Mouse (Mus musculus) forebrain, embryonic 11.5 days (tissue): ENCODE data around the gene Osbpl10. TPM values are rescaled to one million over a fixed set of nuclear protein-coding genes. Genes with fewer than 3 reads are reported as not detected.

ENCODE experiments used
- ATAC-seq: fragments of 200-750 bp; cut with Nextera tagmentation; replicated peaks from 2 replicates; pipeline ENCODE4 v1.8.0; 2017; ENCODE audit warnings: moderate TSS enrichment; ENCODE audit not compliant: low FRiP score
- DNase-seq: peaks from one replicate; pipeline ENCODE4 v3.0.0-alpha.2; 2017; ENCODE audit warnings: low spot score
- H3K27ac ChIP-seq: fragments of 300-500 bp; sonication (generic); 2 replicates; pipeline ENCODE4 v1.5.1; 2014; ENCODE audit warnings: low read depth, low read length
- H3K27me3 ChIP-seq: fragments of 300-500 bp; sonication (generic); 2 replicates; pipeline ENCODE4 v1.6.1; 2014; ENCODE audit warnings: mild to moderate bottlenecking, low read length, mixed read lengths; ENCODE audit not compliant: control insufficient read depth, insufficient read depth
- H3K36me3 ChIP-seq: fragments of 300-500 bp; sonication (generic); 2 replicates; pipeline ENCODE4 v1.6.1; 2014; ENCODE audit warnings: mild to moderate bottlenecking, low read length, moderate library complexity, mixed read lengths; ENCODE audit not compliant: control insufficient read depth, insufficient read depth
- H3K4me1 ChIP-seq: fragments of 300-500 bp; sonication (generic); replicated peaks from 2 replicates; pipeline ENCODE4 v1.6.1; 2014; ENCODE audit warnings: low read length, mixed read lengths; ENCODE audit not compliant: control insufficient read depth, insufficient read depth
- H3K4me2 ChIP-seq: fragments of 300-500 bp; sonication (generic); 2 replicates; pipeline ENCODE4 v1.6.1; 2014; ENCODE audit warnings: low read depth, mild to moderate bottlenecking, low read length, moderate library complexity, mixed read lengths; ENCODE audit not compliant: severe bottlenecking
- H3K4me3 ChIP-seq: fragments of 300-500 bp; sonication (generic); 2 replicates; pipeline ENCODE4 v1.5.1; 2014; ENCODE audit warnings: low read depth, low read length
- H3K9ac ChIP-seq: fragments of 300-500 bp; sonication (generic); 2 replicates; pipeline ENCODE4 v1.6.1; 2014; ENCODE audit warnings: low read length
- H3K9me3 ChIP-seq: fragments of 300-500 bp; sonication (generic); 2 replicates; pipeline ENCODE4 v1.6.1; 2016; ENCODE audit warnings: low read length, mixed read lengths; ENCODE audit not compliant: control insufficient read depth
- WGBS: fragments of 180-500 bp; shearing (Covaris S2); extraction: QIAGEN DNeasy Blood & Tissue Kit; methylation state at CpG from one replicate; pipeline ENCODE4 v1.1.7; 2014; 5-methylcytosine and 5-hydroxymethylcytosine counted together
- polyA plus RNA-seq: library from polyadenylated mRNA; unstranded; fragments of >200 nt; fragmentation: Nextera tagmentation; extraction: Ambion mirVana; gene quantifications from 2 replicates; pipeline ENCODE4 v1.2.1, GENCODE M21; 2014

Osbpl10 gene
- polyA plus RNA-seq, 1 experiment from 2014 or later: 1.0 TPM

- no peak overlapping the region for H3K4me2 ChIP-seq
- H3K9me3 ChIP-seq: no peaks in the 10 kb centered on the region
- no peak overlapping the region for H3K4me3 ChIP-seq
- DNase-seq (no peak), ATAC-seq (no peak; the same call in 1 of the 2 replicates)
- 94% methylated on average over 8 of the region's 8 CpGs for WGBS
- H3K9ac ChIP-seq: no peak overlapping the region
- 0 out of 2 replicates have a peak, but pooled peaks cover 2% of the 10 kb centered on the region for H3K4me1 ChIP-seq
- no peaks in the 10 kb centered on the region for H3K27me3 ChIP-seq
- no peaks in the 10 kb centered on the region for H3K36me3 ChIP-seq
- no peak overlapping the region for H3K27ac ChIP-seq
These were observed 76.9 kb downstream of the Osbpl10 start for GRCm38 (mm10) chr9:115055041-115055830.

- H3K4me1 ChIP-seq: 0 out of 2 replicates have a peak, but pooled peaks cover 2% of the 10 kb centered on the region
- no peak overlapping the region for H3K27ac ChIP-seq
- DNase-seq: no peak
- H3K9me3 ChIP-seq: no peaks in the 10 kb centered on the region
- H3K9ac ChIP-seq: no peak overlapping the region
- 62% methylated on average over 5 of the region's 5 CpGs for WGBS
- H3K27me3 ChIP-seq: no peaks in the 10 kb centered on the region
- ATAC-seq: no peak
- H3K4me2 ChIP-seq: no peak overlapping the region
- no peaks in the 10 kb centered on the region for H3K36me3 ChIP-seq
- H3K4me3 ChIP-seq: no peak overlapping the region
These were observed 80.4 kb downstream of the Osbpl10 start for GRCm38 (mm10) chr9:115058806-115059205.

DNA sequence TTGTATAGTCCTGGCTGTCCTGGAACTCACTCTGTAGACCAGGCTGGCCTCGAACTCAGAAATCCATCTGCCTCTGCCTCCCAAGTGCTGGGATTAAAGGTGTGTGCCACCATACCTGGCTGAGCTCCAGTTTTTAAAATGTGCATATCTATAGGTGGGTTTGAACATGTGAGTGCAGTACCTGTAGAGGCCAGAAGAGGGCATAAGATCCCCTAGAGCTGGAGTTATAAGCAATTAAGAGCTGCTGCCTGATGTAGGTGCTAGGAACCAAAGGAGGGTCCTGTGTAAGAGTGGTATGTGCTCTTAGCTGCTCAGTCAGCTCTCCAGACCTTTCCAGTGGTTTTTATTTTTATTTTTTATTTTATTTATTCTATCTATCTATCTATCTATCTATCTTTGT is 86.5 kb downstream of the Osbpl10 start:
- Histone ChIP-seq H3K4me1 (no peaks in the 10 kb centered on the region), H3K36me3 (no peaks in the 10 kb centered on the region), H3K9ac (no peak overlapping the region), H3K4me2 (no peak overlapping the region), H3K27me3 (no peaks in the 10 kb centered on the region), H3K9me3 (no peaks in the 10 kb centered on the region; the same call in 1 of the 2 replicates), H3K27ac (no peak overlapping the region), H3K4me3 (no peak overlapping the region)
- ATAC-seq (no peak), DNase-seq (no peak)
- 91% methylated on average over 1 of the region's 1 CpGs for WGBS

DNA sequence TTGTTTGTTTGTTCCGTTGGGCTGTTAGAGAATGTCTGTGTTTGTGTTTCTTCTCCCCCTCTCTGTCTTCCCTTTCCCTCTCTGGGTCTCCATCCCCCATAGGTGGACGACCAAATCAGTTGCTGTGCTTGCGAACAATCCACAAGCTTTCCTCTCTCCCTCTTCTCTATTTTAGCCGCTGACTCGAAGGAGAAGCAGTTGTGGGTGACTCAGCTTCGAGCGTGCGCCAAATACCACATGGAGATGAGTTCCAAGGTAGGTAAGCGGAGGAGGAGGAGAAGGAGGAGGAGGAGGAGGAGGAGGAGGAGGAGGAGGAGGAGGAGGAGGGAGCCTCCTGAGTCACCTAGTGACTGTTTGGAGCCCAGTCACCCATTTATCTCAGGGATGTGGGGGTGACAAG is 88.7 kb downstream of the Osbpl10 start:
- Histone ChIP-seq H3K4me1 (no peaks in the 10 kb centered on the region), H3K4me3 (no peak overlapping the region), H3K27me3 (no peaks in the 10 kb centered on the region), H3K36me3 (no peaks in the 10 kb centered on the region), H3K27ac (no peak overlapping the region), H3K9ac (no peak overlapping the region), H3K9me3 (no peaks in the 10 kb centered on the region; the same call in 1 of the 2 replicates), H3K4me2 (no peak overlapping the region)
- DNase-seq (no peak), ATAC-seq (no peak)
- 83% methylated on average over 8 of the region's 9 CpGs for WGBS

DNA sequence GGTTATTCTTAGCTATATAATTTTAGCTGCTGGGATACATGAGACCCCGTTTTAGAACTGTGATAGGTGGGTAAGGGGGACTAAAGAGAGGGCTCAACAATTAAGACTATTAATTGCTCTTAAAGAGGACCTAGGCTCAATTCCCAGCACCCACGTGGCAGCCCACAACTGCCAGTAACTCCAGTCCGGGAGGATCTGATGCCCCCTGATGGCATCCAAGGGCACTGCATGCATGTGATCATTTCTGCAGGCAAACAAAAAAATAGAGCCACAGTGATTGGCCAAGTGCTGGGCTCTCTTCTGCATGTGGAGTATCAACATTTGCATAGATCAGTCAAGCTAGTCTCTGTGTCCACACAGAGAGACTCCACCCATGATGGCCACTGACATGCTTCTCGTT is 96.8 kb downstream of the Osbpl10 start:
- H3K4me3 ChIP-seq: no peak overlapping the region
- 87% methylated on average over 4 of the region's 4 CpGs for WGBS
- H3K9me3 ChIP-seq: peaks cover 4% of the 10 kb centered on the region; the same call in 1 of the 2 replicates
- H3K36me3 ChIP-seq: no peaks in the 10 kb centered on the region
- H3K27me3 ChIP-seq: no peaks in the 10 kb centered on the region
- H3K9ac ChIP-seq: no peak overlapping the region
- no peak for DNase-seq
- ATAC-seq: no peak
- H3K27ac ChIP-seq: no peak overlapping the region
- H3K4me2 ChIP-seq: no peak overlapping the region
- no peaks in the 10 kb centered on the region for H3K4me1 ChIP-seq

DNA sequence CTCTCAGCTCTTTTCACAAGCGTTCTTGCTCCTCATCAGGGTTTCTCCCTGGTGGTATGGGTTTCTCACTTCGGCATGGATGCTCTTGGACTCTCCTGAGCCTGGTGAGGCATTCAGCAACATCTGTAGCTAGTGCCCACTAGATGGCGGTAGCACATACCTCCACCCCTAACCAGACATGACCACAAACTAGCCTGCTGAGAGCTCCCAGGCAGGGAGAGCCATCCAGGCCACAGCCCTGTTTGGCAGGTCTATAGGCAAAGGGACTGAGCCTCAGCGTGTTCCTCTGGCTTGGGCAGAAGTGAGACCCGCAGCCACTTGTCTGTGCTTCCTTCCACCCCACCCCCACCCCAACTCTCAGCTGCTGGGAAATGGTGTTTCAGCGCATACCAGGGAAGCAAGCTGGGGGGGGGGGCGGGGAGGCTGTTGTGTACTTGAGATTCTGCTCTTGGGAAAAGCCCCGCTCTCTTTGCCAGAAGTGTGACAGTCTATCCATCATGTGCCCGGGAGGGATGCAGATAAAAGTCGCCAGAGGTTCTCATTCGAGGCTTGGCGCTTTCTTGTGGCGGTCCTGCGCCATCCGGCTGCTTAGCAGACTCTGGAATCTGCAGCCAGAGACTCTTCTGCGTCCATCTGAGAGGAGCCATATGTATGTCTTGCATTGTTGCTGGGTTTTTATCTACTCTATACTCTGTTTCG is 110.1 kb downstream of the Osbpl10 start:
- Histone ChIP-seq H3K4me2 (no peak overlapping the region), H3K36me3 (no peaks in the 10 kb centered on the region), H3K27me3 (no peaks in the 10 kb centered on the region), H3K9me3 (no peaks in the 10 kb centered on the region), H3K4me3 (no peak overlapping the region), H3K4me1 (no peaks in the 10 kb centered on the region), H3K27ac (no peak overlapping the region), H3K9ac (no peak overlapping the region)
- peak; percentile 80 for DNase-seq
- WGBS: 58% methylated on average over 17 of the region's 17 CpGs
- ATAC-seq: peak; percentile 76

DNA sequence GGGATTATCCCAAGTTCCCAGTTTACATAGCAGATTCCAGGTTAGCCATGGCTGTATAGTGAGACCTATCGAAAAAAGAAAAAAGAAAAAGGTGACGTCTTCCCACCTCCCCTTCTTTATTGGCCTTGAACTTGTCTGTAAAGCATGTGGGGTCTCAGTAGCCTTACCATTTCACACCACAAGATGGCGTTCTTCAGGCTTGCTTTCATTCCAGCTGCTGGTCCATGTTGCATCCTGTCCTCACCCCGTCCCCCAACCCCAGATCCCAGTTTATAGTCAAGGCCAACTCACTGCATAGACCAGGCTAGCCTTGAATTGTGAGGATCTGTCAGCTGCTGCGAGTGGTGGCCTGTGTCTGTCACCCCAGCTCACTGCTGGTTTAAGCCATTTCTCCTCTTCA is 111.3 kb downstream of the Osbpl10 start:
- H3K4me1 ChIP-seq: no peaks in the 10 kb centered on the region
- no peak overlapping the region for H3K4me3 ChIP-seq
- ATAC-seq: no peak
- H3K4me2 ChIP-seq: no peak overlapping the region
- H3K36me3 ChIP-seq: no peaks in the 10 kb centered on the region
- no peaks in the 10 kb centered on the region for H3K27me3 ChIP-seq
- no peak for DNase-seq
- no peak overlapping the region for H3K9ac ChIP-seq
- 71% methylated on average over 5 of the region's 5 CpGs for WGBS
- no peaks in the 10 kb centered on the region for H3K9me3 ChIP-seq
- H3K27ac ChIP-seq: no peak overlapping the region

DNA sequence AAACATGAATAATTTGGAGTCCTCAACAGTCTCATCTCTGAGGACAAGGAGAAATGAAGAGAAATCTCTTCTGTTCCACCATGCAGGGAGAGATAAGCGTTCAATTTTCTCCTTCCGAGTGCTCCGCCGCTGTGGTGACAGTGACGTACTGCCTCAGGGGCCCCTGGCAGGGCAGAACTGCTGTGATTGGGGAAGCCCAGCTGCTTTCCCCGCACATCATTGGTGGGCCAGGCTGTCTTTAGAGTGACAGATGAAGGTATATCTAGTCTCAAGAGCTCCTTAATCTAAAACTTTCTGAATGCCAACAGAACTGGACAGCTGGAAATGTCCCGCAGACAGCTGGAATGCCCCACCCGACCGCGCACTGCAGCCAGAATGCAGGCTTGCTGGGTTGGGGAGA is 118.1 kb downstream of the Osbpl10 start:
- Histone ChIP-seq H3K27ac (no peak overlapping the region), H3K4me2 (no peak overlapping the region), H3K9me3 (no peaks in the 10 kb centered on the region), H3K27me3 (no peaks in the 10 kb centered on the region), H3K4me1 (no peaks in the 10 kb centered on the region), H3K9ac (no peak overlapping the region), H3K4me3 (no peak overlapping the region), H3K36me3 (no peaks in the 10 kb centered on the region)
- DNase-seq (no peak), ATAC-seq (no peak)
- WGBS: 95% methylated on average over 10 of the region's 10 CpGs
